Mouse (Mus musculus) liver, embryonic 15.5 days (tissue): ENCODE data around the gene Cdc42se1. TPM values are rescaled to one million over a fixed set of nuclear protein-coding genes. Genes with fewer than 3 reads are reported as not detected.

Experiments used
- ATAC-seq: fragments of 200-750 bp; cut with Nextera tagmentation; 2 replicates; pipeline ENCODE4 v1.8.0; 2017; ENCODE audit warnings: moderate number of reproducible peaks, mild to moderate bottlenecking, moderate library complexity; ENCODE audit not compliant: insufficient read depth
- H3K27ac ChIP-seq: fragments of 300-500 bp; sonication (generic); replicated peaks from 2 replicates; pipeline ENCODE4 v1.5.1; 2015; ENCODE audit warnings: mild to moderate bottlenecking, inconsistent platforms
- H3K27me3 ChIP-seq: fragments of 300-500 bp; sonication (generic); 2 replicates; pipeline ENCODE4 v1.6.1; 2015; ENCODE audit warnings: mild to moderate bottlenecking, inconsistent platforms
- H3K36me3 ChIP-seq: fragments of 300-500 bp; sonication (generic); replicated peaks from 2 replicates; pipeline ENCODE4 v1.6.1; 2015; ENCODE audit warnings: moderate library complexity, mild to moderate bottlenecking, inconsistent platforms
- H3K4me1 ChIP-seq: fragments of 300-500 bp; sonication (generic); replicated peaks from 2 replicates; pipeline ENCODE4 v1.6.1; 2015; ENCODE audit warnings: inconsistent platforms
- H3K4me2 ChIP-seq: fragments of 300-500 bp; sonication (generic); 2 replicates; pipeline ENCODE4 v1.6.1; 2015; ENCODE audit warnings: moderate library complexity, mild to moderate bottlenecking, inconsistent platforms
- H3K4me3 ChIP-seq: fragments of 300-500 bp; sonication (generic); replicated peaks from 2 replicates; pipeline ENCODE4 v1.5.1; 2015; ENCODE audit warnings: mild to moderate bottlenecking, inconsistent platforms
- H3K9ac ChIP-seq: fragments of 300-500 bp; sonication (generic); 2 replicates; pipeline ENCODE4 v1.6.1; 2015; ENCODE audit warnings: moderate library complexity, mild to moderate bottlenecking, inconsistent platforms
- H3K9me3 ChIP-seq: fragments of 300-500 bp; sonication (generic); replicated peaks from 2 replicates; pipeline ENCODE4 v1.6.1; 2016; ENCODE audit warnings: inconsistent platforms
- WGBS: fragments of 180-500 bp; shearing (Covaris S2); methylation state at CpG from one replicate; pipeline ENCODE4 v1.1.7; 2015; ENCODE audit warnings: mixed read lengths; ENCODE audit not compliant: insufficient replicate concordance; 5-methylcytosine and 5-hydroxymethylcytosine counted together
- polyA plus RNA-seq: library from polyadenylated mRNA; unstranded; fragments of >200 nt; fragmentation: Nextera tagmentation; extraction: Ambion mirVana; gene quantifications from 2 replicates; pipeline ENCODE4 v1.2.1, GENCODE M21; 2015

Cdc42se1 gene
- polyA plus RNA-seq, 1 experiment from 2014 or later, result 42.6 TPM

DNA sequence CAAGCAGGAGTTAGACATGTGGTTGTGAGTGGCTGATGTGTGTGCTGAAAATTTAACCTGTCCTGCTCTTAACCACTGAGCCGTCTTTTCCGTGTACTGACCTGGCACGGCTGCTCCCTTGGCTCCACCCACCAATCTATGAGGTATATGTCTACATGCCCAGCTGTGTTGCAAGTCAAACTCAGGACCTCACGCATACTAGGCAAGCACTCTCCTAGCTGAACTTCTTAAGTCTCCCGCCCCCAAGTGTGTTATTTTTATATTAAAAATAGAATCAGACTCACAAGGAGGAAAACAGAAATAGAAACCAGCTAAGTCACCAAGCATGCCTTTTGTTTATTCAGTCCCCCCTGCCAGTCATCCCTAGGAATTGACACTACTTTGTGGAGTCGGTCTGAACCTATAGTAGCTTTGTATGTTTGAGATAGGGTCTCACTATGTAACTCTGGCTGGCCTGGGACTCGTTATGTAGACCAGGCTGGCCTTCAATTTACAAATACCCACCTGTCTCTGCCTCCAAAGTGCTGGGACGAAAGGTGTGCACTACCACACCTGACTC, 9.1 kb downstream of the Cdc42se1 start:
- no peaks in the 10 kb centered on the region for H3K9me3 ChIP-seq
- no peak for ATAC-seq
- no peak overlapping the region for H3K27ac ChIP-seq
- WGBS, result 71% methylated on average over 8 of the region's 8 CpGs
- H3K36me3 ChIP-seq, result peaks cover 57% of the 10 kb centered on the region
- no peak overlapping the region for H3K4me3 ChIP-seq
- H3K27me3 ChIP-seq, result no peaks in the 10 kb centered on the region
- H3K4me1 ChIP-seq, result peaks cover 13% of the 10 kb centered on the region
- no peak overlapping the region for H3K4me2 ChIP-seq
- H3K9ac ChIP-seq, result no peak overlapping the region

DNA sequence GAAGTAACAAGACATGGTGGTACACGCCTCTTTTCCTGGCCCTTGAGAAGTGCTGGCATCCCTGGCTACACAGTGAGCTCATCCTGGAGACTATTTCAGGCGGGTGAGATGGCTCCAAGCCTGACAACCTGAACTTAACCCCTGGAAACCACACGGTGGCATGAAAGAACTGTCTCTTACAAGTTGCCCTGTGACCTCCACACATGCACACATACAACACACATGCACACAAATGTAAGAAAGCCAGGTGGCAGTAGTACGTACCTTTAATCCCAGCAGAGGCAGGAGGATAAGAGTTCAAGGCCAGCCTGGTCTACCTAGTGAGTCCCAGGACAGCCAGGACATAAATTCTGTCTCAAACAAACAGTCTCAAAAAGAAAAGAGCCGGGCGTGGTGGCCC, 10.5 kb downstream of the Cdc42se1 start:
- peaks cover 4% of the 10 kb centered on the region; the same call in 1 of the 2 replicates for H3K4me1 ChIP-seq
- no peak overlapping the region for H3K4me3 ChIP-seq
- no peaks in the 10 kb centered on the region for H3K27me3 ChIP-seq
- H3K4me2 ChIP-seq, result no peak overlapping the region
- H3K36me3 ChIP-seq, result peaks cover 43% of the 10 kb centered on the region
- H3K9ac ChIP-seq, result no peak overlapping the region
- H3K9me3 ChIP-seq, result no peaks in the 10 kb centered on the region
- ATAC-seq, result no peak
- 73% methylated on average over 6 of the region's 6 CpGs for WGBS
- H3K27ac ChIP-seq, result no peak overlapping the region

DNA sequence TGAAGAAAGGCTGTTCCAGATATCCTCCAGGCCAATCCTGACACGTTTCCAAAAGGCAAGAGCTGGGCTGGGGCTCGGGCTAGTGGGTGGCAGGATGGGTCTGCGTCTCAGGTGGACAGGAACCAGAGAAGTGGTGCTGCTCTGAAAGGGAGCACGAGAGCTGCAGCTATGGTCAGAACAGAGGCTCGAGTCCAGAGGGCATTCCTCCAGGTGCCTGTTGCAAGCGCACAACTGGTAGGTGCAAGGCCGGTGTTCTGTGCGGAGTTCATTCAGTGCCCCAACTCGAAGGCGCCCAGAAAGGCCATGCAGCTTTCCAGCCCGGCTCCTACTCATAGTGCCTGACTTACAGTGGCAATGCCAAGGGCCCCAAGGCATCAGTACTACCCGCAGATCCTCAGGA, 11.4 kb downstream of the Cdc42se1 start:
- no peaks in the 10 kb centered on the region for H3K27me3 ChIP-seq
- H3K4me3 ChIP-seq, result no peak overlapping the region
- peaks cover 4% of the 10 kb centered on the region; the same call in 1 of the 2 replicates for H3K4me1 ChIP-seq
- peaks cover 34% of the 10 kb centered on the region for H3K36me3 ChIP-seq
- no peak overlapping the region for H3K4me2 ChIP-seq
- ATAC-seq, result no peak
- 73% methylated on average over 12 of the region's 12 CpGs for WGBS
- H3K27ac ChIP-seq, result no peak overlapping the region
- H3K9me3 ChIP-seq, result no peaks in the 10 kb centered on the region
- no peak overlapping the region for H3K9ac ChIP-seq

DNA sequence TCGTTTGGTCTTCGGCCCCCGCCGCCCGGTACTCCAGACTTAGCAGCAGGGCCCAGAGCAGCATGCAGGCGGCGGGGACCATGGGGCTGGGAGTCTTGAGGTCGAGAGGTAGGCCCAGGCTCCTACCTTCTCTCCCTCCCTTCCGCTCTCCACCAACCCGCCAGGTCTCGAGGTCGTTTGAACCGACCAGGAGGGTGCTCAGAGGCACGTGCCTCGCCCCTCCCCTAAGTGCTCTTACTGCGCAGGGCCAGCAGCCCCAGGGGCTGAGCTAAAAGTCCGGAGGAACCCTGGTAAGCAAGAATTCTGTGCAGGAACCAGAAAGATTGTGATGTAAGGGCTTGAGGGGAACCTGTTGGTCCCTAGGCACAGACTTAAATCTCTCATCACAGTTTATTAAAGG, 12.4 kb downstream of the Cdc42se1 start:
- 44% methylated on average over 17 of the region's 17 CpGs for WGBS
- Histone ChIP-seq H3K36me3 (peaks cover 25% of the 10 kb centered on the region), H3K4me2 (peak overlapping the region; percentile 20; the same call in 1 of the 2 replicates), H3K27ac (no peak overlapping the region), H3K4me3 (no peak overlapping the region), H3K27me3 (no peaks in the 10 kb centered on the region), H3K9me3 (no peaks in the 10 kb centered on the region), H3K9ac (no peak overlapping the region), H3K4me1 (peaks cover 4% of the 10 kb centered on the region; the same call in 1 of the 2 replicates)
- no peak for ATAC-seq

DNA sequence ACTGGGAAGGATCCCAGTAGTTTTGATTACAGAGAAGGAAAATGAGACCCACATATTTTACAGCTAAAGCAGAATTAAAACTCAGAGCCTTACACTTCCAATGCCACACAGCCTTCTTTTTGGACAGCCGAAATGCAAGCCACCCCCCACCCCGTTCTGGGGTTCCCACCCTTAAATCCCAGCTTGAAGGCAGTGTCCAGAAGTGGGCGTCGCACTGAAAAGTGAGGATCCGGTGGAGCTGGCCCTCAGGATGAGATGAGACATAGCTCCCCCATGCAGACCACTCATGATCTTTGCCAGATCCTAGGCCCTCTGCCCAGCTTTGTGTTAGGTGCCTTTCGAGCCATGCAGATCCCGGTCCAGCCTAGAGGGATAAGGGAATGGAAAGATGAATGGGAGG, 13.0 kb downstream of the Cdc42se1 start, which contains the start of gene Gm128:
Gene Gm128, minus strand, starts transcription at position 101 of the 400 bp plus-strand sequence.
- no peaks in the 10 kb centered on the region for H3K27me3 ChIP-seq
- no peak for ATAC-seq
- peaks cover 19% of the 10 kb centered on the region for H3K36me3 ChIP-seq
- H3K9me3 ChIP-seq, result no peaks in the 10 kb centered on the region
- H3K4me2 ChIP-seq, result peak within 1 kb of the TSS; percentile 20; the same call in 1 of the 2 replicates
- 76% methylated on average over 7 of the region's 7 CpGs for WGBS
- H3K4me3 ChIP-seq, result no peak within 1 kb of the TSS
- H3K9ac ChIP-seq, result no peak within 1 kb of the TSS
- H3K27ac ChIP-seq, result no peak within 1 kb of the TSS
- H3K4me1 ChIP-seq, result peaks cover 5% of the 10 kb centered on the region

DNA sequence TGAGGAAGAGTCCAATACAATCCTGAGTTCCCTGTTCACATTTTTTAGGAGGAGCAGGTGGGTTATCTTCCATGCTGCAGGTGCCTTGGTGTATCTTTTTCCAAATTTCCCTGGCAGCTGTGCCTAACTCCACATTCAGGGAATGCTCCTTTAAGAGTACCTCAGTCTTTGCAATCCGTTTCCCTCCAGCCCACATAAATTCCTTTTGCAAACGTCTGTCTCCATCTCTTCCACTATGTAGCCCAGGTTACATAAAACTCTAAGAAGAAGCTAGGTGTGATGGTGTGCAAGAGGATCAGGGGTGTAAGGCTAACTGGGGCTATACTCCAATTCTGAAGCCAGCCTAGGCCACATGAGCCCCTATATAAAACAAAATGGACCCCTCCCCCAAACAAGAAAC, 14.6 kb downstream of the Cdc42se1 start:
- Histone ChIP-seq H3K4me3 (no peak overlapping the region), H3K4me2 (no peak overlapping the region), H3K36me3 (peaks cover 3% of the 10 kb centered on the region), H3K27ac (no peak overlapping the region), H3K9ac (no peak overlapping the region), H3K27me3 (no peaks in the 10 kb centered on the region), H3K4me1 (peaks cover 11% of the 10 kb centered on the region), H3K9me3 (no peaks in the 10 kb centered on the region)
- ATAC-seq, result no peak
- whole genome bisulfite sequencing, result 67% methylated on average over 2 of the region's 2 CpGs

DNA sequence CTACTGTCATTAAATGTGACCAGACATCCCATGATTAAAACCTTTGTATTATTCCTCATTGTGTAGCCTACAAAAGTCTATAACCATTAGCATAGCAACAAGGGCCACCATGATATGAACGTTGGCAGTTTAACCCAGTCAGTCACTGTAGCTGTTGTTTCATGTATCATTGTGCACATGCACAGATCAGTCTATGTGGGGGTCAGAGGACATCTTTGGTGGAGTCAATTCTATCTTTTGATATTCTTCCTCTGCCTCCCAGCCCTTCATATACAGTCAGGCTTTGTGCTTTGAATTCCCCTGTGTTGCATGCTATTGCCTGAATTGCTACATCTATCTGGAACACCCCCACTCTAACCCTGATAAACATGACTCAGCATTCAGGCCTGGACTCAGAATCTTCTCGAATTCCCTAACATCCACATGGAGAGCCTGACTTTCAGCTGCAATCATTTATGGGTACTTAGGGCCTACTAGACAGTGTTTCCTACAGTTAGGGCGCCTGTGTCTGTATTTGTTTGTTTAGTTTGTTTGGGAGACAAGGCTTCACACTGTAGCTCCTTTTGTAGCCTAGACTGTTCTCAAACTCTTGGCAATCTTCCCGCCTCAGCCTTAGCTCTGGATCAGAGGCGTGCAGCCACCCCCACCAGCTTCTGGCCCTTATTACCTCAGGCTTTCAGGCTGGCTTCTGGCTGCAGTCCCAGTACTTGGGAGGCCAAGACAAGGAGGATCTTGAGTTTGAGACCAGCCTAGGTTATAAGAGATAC, 18.1 kb downstream of the Cdc42se1 start:
- H3K36me3 ChIP-seq, result no peaks in the 10 kb centered on the region
- no peak overlapping the region for H3K9ac ChIP-seq
- no peak overlapping the region for H3K4me3 ChIP-seq
- H3K4me2 ChIP-seq, result no peak overlapping the region
- H3K9me3 ChIP-seq, result no peaks in the 10 kb centered on the region
- no peak overlapping the region; the same call in 1 of the 2 replicates for H3K27ac ChIP-seq
- peaks cover 7% of the 10 kb centered on the region for H3K4me1 ChIP-seq
- ATAC-seq, result no peak
- H3K27me3 ChIP-seq, result no peaks in the 10 kb centered on the region
- 61% methylated on average over 5 of the region's 5 CpGs for WGBS

DNA sequence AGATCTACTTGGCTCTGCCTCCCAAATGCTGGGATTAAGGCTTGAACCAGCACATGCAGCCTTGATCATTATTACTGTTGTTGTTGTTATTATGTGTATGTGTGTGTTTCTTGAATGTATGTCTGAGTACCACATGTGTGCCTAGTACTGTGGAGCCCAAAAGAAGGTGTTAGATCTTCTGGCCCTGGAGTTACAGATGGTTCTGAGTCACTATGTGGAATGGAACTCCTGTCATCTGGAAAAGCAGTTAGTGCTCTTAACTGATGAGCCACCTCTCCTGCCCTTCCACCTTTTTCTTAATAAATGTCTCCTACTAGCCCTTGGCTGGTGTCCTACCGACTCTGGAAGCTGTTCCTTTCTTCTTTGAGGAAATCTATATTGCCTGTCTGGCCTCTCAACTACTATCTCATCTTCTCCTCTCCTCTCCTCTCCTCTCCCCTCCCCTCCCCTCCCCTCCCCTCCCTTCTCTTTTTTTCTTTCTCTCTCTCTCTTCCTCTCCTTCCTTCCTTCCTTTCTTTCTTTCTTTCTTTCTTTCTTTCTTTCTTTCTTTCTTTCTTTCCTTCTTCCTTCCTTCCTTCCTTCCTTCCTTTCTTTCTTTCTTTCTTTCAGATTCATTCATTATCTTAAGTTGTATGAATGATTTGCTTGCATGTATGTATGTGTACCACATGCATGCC, 19.3 kb downstream of the Cdc42se1 start:
- no peak overlapping the region for H3K9ac ChIP-seq
- 0 out of 2 replicates have a peak, but pooled peaks cover 2% of the 10 kb centered on the region for H3K36me3 ChIP-seq
- no peak overlapping the region for H3K27ac ChIP-seq
- no peak for ATAC-seq
- no peak overlapping the region for H3K4me2 ChIP-seq
- H3K4me1 ChIP-seq, result peaks cover 7% of the 10 kb centered on the region
- H3K4me3 ChIP-seq, result no peak overlapping the region
- 33% methylated on average over 1 of the region's 1 CpGs for WGBS
- H3K9me3 ChIP-seq, result no peaks in the 10 kb centered on the region
- H3K27me3 ChIP-seq, result no peaks in the 10 kb centered on the region

DNA sequence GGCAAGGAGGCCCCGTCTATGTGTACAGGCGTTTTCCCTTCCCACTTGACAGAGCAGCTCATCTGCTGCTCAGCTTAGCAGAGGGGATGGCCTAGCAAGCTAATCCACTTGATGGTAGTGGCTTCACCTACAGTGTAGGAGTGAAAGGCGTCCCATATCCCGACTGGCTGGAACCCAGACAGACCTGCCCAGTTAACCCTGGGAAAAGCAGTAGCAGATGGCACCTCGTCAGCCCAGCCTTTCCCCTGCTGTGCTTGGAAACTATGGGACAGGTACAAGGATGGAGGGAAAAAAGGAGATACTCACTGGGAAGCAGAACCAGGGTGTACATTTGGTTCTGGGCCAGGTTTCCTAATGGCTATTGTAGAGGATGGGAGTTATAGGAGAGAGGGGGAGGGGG, 21.8 kb downstream of the Cdc42se1 start:
- Histone ChIP-seq H3K36me3 (peaks cover 16% of the 10 kb centered on the region; the same call in 1 of the 2 replicates), H3K27ac (no peak overlapping the region), H3K4me2 (no peak overlapping the region), H3K4me3 (no peak overlapping the region), H3K27me3 (no peaks in the 10 kb centered on the region), H3K9me3 (no peaks in the 10 kb centered on the region), H3K4me1 (peaks cover 7% of the 10 kb centered on the region), H3K9ac (no peak overlapping the region)
- 77% methylated on average over 5 of the region's 5 CpGs for WGBS
- no peak for ATAC-seq

DNA sequence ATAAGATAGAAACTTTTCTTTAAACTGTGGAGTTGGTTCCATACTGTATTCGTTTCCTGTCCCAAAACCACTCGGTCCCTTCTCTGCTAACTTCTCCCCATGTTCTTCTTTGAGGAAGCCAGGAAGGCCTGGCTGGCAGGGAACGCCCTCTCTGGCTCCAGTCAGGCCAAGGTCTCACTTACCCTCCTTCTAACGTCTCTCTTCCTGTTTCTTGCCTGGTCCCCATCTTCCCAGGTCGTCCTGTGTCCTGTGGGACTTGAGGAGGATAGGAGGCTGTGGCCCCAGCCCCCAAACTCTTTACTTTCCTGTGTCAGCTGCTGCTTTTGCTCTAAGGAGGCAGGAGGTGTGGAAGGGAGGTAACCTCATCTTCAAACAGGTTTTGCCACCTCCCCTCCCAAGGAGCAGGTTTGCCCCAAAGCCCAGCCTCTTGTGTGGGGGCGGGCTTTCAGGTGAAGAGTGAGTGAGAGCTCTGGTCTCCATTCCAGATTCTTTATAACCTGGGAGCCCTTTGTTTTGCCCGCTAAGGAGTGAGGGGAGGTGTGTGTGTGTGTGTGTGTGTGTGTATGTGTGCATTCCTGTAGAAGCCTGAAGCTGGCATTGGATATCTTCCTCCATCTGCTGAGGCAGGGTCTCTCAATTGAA, 22.4 kb downstream of the Cdc42se1 start, which contains the start of gene Bnipl:
Gene Bnipl, minus strand, starts transcription at position 411 of the 642 bp plus-strand sequence.
- peaks cover 21% of the 10 kb centered on the region; the same call in 1 of the 2 replicates for H3K36me3 ChIP-seq
- no peak within 1 kb of the TSS for H3K27ac ChIP-seq
- peaks cover 7% of the 10 kb centered on the region for H3K4me1 ChIP-seq
- WGBS, result 40% methylated on average over 7 of the region's 7 CpGs
- no peaks in the 10 kb centered on the region for H3K27me3 ChIP-seq
- H3K9me3 ChIP-seq, result no peaks in the 10 kb centered on the region
- H3K4me2 ChIP-seq, result no peak within 1 kb of the TSS
- H3K4me3 ChIP-seq, result no peak within 1 kb of the TSS
- H3K9ac ChIP-seq, result no peak within 1 kb of the TSS
- no peak for ATAC-seq

DNA sequence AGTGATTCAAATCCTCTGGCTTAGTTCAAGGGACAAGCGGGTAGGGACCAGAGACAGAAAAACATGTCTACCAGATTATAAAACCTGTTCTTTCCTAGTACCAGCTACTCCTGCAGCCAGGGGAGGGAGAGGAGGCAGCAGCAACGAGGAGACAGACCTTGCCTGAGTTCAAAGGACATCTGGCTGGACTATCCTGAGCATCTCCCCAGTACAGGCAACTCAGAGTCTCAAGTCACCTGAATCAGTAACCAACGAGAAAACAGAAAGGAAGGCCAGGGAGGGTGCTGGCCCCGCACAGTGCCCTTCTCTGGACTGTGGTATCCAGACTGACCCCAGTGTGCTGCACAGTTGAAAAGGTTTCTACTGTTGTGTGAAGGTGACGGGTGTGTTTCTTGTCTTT, 28.4 kb downstream of the Cdc42se1 start:
- no peak overlapping the region for H3K4me3 ChIP-seq
- H3K9ac ChIP-seq, result no peak overlapping the region
- H3K27ac ChIP-seq, result no peak overlapping the region
- no peak overlapping the region for H3K4me2 ChIP-seq
- no peaks in the 10 kb centered on the region for H3K4me1 ChIP-seq
- peaks cover 55% of the 10 kb centered on the region for H3K36me3 ChIP-seq
- H3K27me3 ChIP-seq, result no peaks in the 10 kb centered on the region
- no peaks in the 10 kb centered on the region for H3K9me3 ChIP-seq
- WGBS, result 80% methylated on average over 5 of the region's 5 CpGs
- no peak for ATAC-seq
